Mouse (Mus musculus) liver, embryonic 12.5 days (tissue): ENCODE data around the gene Ftl1. TPM values are rescaled to one million over a fixed set of nuclear protein-coding genes. Genes with fewer than 3 reads are reported as not detected.

ENCODE experiments used
- microRNA-seq: library from miRNA; unstranded; fragments of <30 nt; microRNA quantifications from one replicate; pipeline ENCODE4, GENCODE M21; 2017
- polyA plus RNA-seq: library from polyadenylated mRNA; unstranded; fragments of >200 nt; fragmentation: Nextera tagmentation; extraction: Ambion mirVana; gene quantifications from 2 replicates; pipeline ENCODE4 v1.2.1, GENCODE M21; 2016

Gene Ftl1
- polyA plus RNA-seq, 1 experiment from 2014 or later = 8,218 TPM

Small RNA genes lying within 50 kb of the gene (microRNA-seq; reads per million reads assigned to microRNA genes)
- 1.1 reads per million for gene Gm22133

Other genes with a start within 250 kb of the Ftl1 start
- 1.9 and 3.0 TPM in 2 replicates for gene Dkkl1, start 247.7 kb downstream of the Ftl1 start, polyA plus RNA-seq
- gene Tead2, start 244.1 kb downstream of the Ftl1 start, polyA plus RNA-seq = 23.6 and 28.2 TPM in 2 replicates
- gene Cd37, start 220.8 kb downstream of the Ftl1 start, polyA plus RNA-seq = 14.0 and 14.6 TPM in 2 replicates
- not detected in 2 replicates for gene Slc6a16, start 218.8 kb downstream of the Ftl1 start, polyA plus RNA-seq
- not detected in 2 replicates for gene Slc6a21, start 182.4 kb downstream of the Ftl1 start, polyA plus RNA-seq
- 1.2 and 2.2 TPM in 2 replicates for gene Trpm4, start 126.1 kb downstream of the Ftl1 start, polyA plus RNA-seq
- 0.08 and 0.23 TPM in 2 replicates for gene Hrc, start 124.6 kb downstream of the Ftl1 start, polyA plus RNA-seq
- 0.37 and 0.45 TPM in 2 replicates for gene Ppfia3, start 92.9 kb downstream of the Ftl1 start, polyA plus RNA-seq
- 0.38 TPM in 1 of 2 replicates, not detected in the other for gene Lin7b, start 89.3 kb downstream of the Ftl1 start, polyA plus RNA-seq
- gene Snrnp70, start 64.1 kb downstream of the Ftl1 start, polyA plus RNA-seq = 170 and 179 TPM in 2 replicates
- gene Kcna7, start 54.2 kb downstream of the Ftl1 start, polyA plus RNA-seq = 0.05 and 0.10 TPM in 2 replicates
- 0.81 and 0.87 TPM in 2 replicates for gene Ntf5, start 46.2 kb downstream of the Ftl1 start, polyA plus RNA-seq
- not detected in 2 replicates for gene Lhb, start 39.1 kb downstream of the Ftl1 start, polyA plus RNA-seq
- 8.6 and 10.2 TPM in 2 replicates for gene Gys1, start 25.0 kb downstream of the Ftl1 start, polyA plus RNA-seq
- gene Ruvbl2, start 21.8 kb downstream of the Ftl1 start, polyA plus RNA-seq = 135 and 141 TPM in 2 replicates
- gene Bax, start 7.0 kb upstream of the Ftl1 start, polyA plus RNA-seq = 147 and 155 TPM in 2 replicates
- gene Tulp2, start 22.0 kb upstream of the Ftl1 start, polyA plus RNA-seq = 1.9 and 2.0 TPM in 2 replicates
- not detected in 2 replicates for gene Gm45808, start 26.9 kb upstream of the Ftl1 start, polyA plus RNA-seq
- 2.8 and 3.1 TPM in 2 replicates for gene Dhdh, start 28.9 kb upstream of the Ftl1 start, polyA plus RNA-seq
- 140 and 146 TPM in 2 replicates for gene Nucb1, start 50.5 kb upstream of the Ftl1 start, polyA plus RNA-seq
- gene Ppp1r15a, start 66.4 kb upstream of the Ftl1 start, polyA plus RNA-seq = 157 and 165 TPM in 2 replicates
- 0.80 and 0.87 TPM in 2 replicates for gene Plekha4, start 66.4 kb upstream of the Ftl1 start, polyA plus RNA-seq
- 1.5 and 1.8 TPM in 2 replicates for gene Hsd17b14, start 95.0 kb upstream of the Ftl1 start, polyA plus RNA-seq
- gene Bcat2, start 110.3 kb upstream of the Ftl1 start, polyA plus RNA-seq = 50.4 and 54.7 TPM in 2 replicates
- gene Fgf21, start 155.6 kb upstream of the Ftl1 start, polyA plus RNA-seq = not detected in 2 replicates
- gene Fut1, start 157.4 kb upstream of the Ftl1 start, polyA plus RNA-seq = 0.15 TPM in 1 of 2 replicates, not detected in the other
- gene Izumo1, start 161.9 kb upstream of the Ftl1 start, polyA plus RNA-seq = 0.20 and 0.23 TPM in 2 replicates
- 10.5 and 11.8 TPM in 2 replicates for gene Rasip1, start 167.6 kb upstream of the Ftl1 start, polyA plus RNA-seq
- gene Mamstr, start 180.1 kb upstream of the Ftl1 start, polyA plus RNA-seq = 0.69 and 0.81 TPM in 2 replicates
- gene Fut2, start 206.5 kb upstream of the Ftl1 start, polyA plus RNA-seq = 0.05 TPM in 1 of 2 replicates, not detected in the other
- gene Ntn5, start 224.1 kb upstream of the Ftl1 start, polyA plus RNA-seq = not detected in 2 replicates
- gene Sec1, start 234.5 kb upstream of the Ftl1 start, polyA plus RNA-seq = 0.11 and 0.18 TPM in 2 replicates
- gene Car11, start 240.0 kb upstream of the Ftl1 start, polyA plus RNA-seq = 0.93 and 1.0 TPM in 2 replicates
- gene Dbp, start 245.2 kb upstream of the Ftl1 start, polyA plus RNA-seq = 1.1 and 1.8 TPM in 2 replicates